Mouse (Mus musculus) kidney, adult 2 months (tissue): ENCODE results near the gene Nbeal2.

Experiments
- CTCF ChIP-seq: fragments of 200-500 bp; conservative IDR thresholded peaks from 2 replicates; pipeline ENCODE4 v1.5.1; 2011; ENCODE audit warnings: low read depth, mild to moderate bottlenecking, control low read depth, low read length, moderate library complexity, mixed read lengths; ENCODE audit not compliant: insufficient read depth, insufficient read length
- POLR2A ChIP-seq: fragments of 200-500 bp; IDR thresholded peaks from one replicate; pipeline ENCODE4 v1.6.1; 2011; ENCODE audit warnings: low read depth, low read length, control low read depth

DNA sequence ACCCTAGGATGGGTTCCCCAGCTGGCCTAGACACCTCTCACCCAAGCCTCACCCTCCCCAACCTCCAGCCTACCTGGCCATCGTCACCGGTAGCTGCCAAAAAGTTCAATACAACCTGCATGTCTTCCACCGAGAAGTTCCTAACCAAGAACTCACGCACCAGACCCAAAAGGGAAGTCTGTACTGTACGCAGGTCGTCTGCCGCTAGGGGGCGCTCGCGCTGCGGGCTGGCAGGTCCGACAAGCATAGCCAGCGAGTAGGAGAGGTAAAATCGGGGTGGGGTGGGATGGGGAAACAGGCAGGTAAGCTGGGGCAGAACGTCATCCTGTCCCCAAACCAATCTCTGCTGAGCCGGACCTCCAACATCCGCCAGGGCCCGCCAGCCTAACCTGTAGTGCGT lies 18.7 kb downstream of the Nbeal2 start:
- TF ChIP-seq CTCF (peak; percentile 93), POLR2A (no peak)
